Mouse (Mus musculus) kidney, embryonic 14.5 days (tissue): ENCODE measurements at regions not wholly inside any gene's neighbourhood (a gene's known extent, or its start where the extent isn't known, plus 50 kb on each side); places are given as distances from the start of the nearest gene placed in this dataset.

Experiments used
- ATAC-seq: fragments of 200-750 bp; cut with Nextera tagmentation; 2 replicates; pipeline ENCODE4 v1.8.0; 2017; ENCODE audit warnings: moderate number of reproducible peaks, mild to moderate bottlenecking, moderate TSS enrichment, moderate library complexity; ENCODE audit not compliant: low FRiP score, low TSS enrichment
- H3K27ac ChIP-seq: fragments of 300-500 bp; sonication (generic); 2 replicates; pipeline ENCODE4 v1.5.1; 2014; ENCODE audit warnings: low read depth, mild to moderate bottlenecking, low read length, moderate library complexity, mixed read lengths
- H3K27me3 ChIP-seq: fragments of 300-500 bp; sonication (generic); 2 replicates; pipeline ENCODE4 v1.6.1; 2014; ENCODE audit warnings: mild to moderate bottlenecking, low read length; ENCODE audit not compliant: control insufficient read depth, insufficient read depth
- H3K36me3 ChIP-seq: fragments of 300-500 bp; sonication (generic); 2 replicates; pipeline ENCODE4 v1.6.1; 2014; ENCODE audit warnings: low read length, mixed read lengths; ENCODE audit not compliant: control insufficient read depth, insufficient read depth
- H3K4me1 ChIP-seq: fragments of 300-500 bp; sonication (generic); 2 replicates; pipeline ENCODE4 v1.6.1; 2014; ENCODE audit warnings: low read length, mixed read lengths; ENCODE audit not compliant: control insufficient read depth, insufficient read depth
- H3K4me2 ChIP-seq: fragments of 300-500 bp; sonication (generic); replicated peaks from 2 replicates; pipeline ENCODE4 v1.6.1; 2014; ENCODE audit warnings: low read depth, mild to moderate bottlenecking, low read length
- H3K4me3 ChIP-seq: fragments of 300-500 bp; sonication (generic); 2 replicates; pipeline ENCODE4 v1.5.1; 2014; ENCODE audit warnings: mild to moderate bottlenecking, low read length
- H3K9ac ChIP-seq: fragments of 300-500 bp; sonication (generic); 2 replicates; pipeline ENCODE4 v1.6.1; 2014; ENCODE audit warnings: low read depth, mild to moderate bottlenecking, low read length, moderate library complexity
- H3K9me3 ChIP-seq: fragments of 300-500 bp; sonication (generic); 2 replicates; pipeline ENCODE4 v1.6.1; 2016; ENCODE audit warnings: low read length; ENCODE audit not compliant: control insufficient read depth
- WGBS: fragments of 180-500 bp; shearing (Covaris S2); extraction: QIAGEN DNeasy Blood & Tissue Kit; methylation state at CpG from one replicate; pipeline ENCODE4 v1.1.7; 2014; 5-methylcytosine and 5-hydroxymethylcytosine counted together

DNA sequence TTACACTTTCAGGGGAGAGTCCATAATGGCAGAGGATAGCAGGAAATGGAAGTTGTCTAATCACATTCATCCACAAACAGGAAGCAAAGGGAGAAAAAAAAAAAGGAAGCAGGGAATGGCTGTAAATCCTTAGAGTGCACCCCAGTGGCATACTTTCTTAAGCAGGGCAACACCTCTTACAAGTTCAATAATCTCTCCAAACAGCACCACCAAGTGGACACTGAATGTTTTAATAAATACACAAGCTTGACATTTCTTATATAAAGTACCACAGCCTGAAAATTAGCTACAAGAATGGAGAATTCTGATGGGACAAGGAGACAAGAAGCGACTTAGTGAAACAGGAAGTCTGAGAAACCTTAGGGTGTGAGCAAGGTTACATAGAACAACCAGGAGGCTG, 849.5 kb upstream of the Chrm3 start:
- H3K27ac ChIP-seq = no peak overlapping the region
- H3K4me3 ChIP-seq = no peak overlapping the region
- H3K36me3 ChIP-seq = no peaks in the 10 kb centered on the region
- H3K4me1 ChIP-seq = no peaks in the 10 kb centered on the region
- no peaks in the 10 kb centered on the region for H3K9me3 ChIP-seq
- no peak overlapping the region for H3K9ac ChIP-seq
- H3K4me2 ChIP-seq = no peak overlapping the region
- H3K27me3 ChIP-seq = no peaks in the 10 kb centered on the region
- ATAC-seq = no peak
- 91% methylated on average over 1 of the region's 1 CpGs for WGBS

DNA sequence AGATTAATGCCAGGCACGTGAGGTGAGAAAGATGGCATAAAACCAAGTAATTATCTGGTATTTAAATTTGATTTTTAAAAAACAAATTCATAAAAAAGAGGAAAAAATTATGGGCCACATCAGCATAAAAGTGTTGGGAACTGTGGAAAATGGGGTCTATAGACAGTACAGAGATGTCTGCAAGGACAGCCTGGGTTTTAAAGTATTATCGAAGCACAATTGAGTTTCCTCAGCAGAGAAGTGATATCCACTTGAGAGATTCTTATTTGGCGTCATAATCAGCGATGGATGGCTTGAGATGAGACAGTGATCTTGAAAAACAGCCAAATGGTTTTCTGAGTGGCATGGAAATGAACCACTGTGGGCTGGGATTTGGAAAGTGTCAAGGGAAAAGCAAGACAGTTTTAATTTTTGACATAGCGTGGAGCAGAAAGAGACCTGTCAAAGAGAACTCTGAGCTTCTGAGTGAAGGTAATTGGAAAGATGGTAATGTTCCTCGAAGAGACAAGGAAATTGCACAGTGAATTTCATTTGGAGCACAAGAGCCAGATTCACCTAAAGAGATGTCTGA, 844.7 kb upstream of the Chrm3 start:
- H3K27ac ChIP-seq = no peak overlapping the region
- H3K36me3 ChIP-seq = no peaks in the 10 kb centered on the region
- H3K4me2 ChIP-seq = no peak overlapping the region
- H3K9me3 ChIP-seq = no peaks in the 10 kb centered on the region
- no peak overlapping the region for H3K4me3 ChIP-seq
- 91% methylated on average over 6 of the region's 6 CpGs for whole genome bisulfite sequencing
- H3K27me3 ChIP-seq = no peaks in the 10 kb centered on the region
- no peak overlapping the region for H3K9ac ChIP-seq
- H3K4me1 ChIP-seq = no peaks in the 10 kb centered on the region
- no peak for ATAC-seq

DNA sequence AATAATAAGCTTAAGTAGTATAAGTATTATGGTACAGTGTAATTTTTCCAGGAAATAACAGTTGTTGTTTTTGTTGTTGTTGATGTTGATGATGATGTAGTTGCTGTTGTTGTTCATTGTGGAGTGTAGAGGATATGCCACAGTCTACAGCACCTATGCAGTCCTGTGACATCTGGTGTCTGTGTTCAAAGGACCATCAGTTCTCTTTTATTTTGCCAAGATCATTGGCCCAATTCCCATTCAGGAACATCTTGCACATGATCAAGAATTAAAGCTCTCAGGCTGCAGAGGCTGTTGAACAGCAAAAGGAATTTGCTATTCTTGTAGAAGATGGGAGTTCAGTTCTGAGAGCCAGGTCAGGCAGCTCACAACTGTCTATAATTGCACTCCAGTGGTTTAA, 841.3 kb upstream of the Chrm3 start:
- no peak for ATAC-seq
- Histone ChIP-seq H3K9ac (no peak overlapping the region), H3K9me3 (no peaks in the 10 kb centered on the region), H3K27ac (no peak overlapping the region), H3K4me1 (no peaks in the 10 kb centered on the region), H3K27me3 (no peaks in the 10 kb centered on the region), H3K4me2 (no peak overlapping the region), H3K36me3 (no peaks in the 10 kb centered on the region), H3K4me3 (no peak overlapping the region)

DNA sequence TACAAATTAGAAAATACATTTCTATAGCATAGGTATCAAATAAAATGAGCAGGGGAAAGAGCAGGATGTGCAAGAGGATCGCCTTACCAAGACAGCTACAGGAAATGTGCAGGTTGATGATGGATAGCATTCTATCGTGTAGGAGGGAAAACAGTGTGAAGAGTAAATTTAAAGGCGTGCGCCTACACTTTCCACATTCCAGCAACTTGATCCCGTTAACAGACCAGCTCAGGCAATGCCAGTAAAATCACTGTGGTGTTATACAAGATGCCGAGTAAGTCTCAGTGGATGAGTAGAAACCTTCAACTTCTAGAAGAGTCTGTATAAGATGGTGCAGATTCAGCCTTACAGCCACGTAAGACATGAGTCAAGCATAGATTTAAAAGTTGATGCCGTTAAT, 831.8 kb upstream of the Chrm3 start:
- WGBS = 41% methylated on average over 8 of the region's 8 CpGs
- peak; percentile 86 for ATAC-seq
- no peaks in the 10 kb centered on the region for H3K9me3 ChIP-seq

DNA sequence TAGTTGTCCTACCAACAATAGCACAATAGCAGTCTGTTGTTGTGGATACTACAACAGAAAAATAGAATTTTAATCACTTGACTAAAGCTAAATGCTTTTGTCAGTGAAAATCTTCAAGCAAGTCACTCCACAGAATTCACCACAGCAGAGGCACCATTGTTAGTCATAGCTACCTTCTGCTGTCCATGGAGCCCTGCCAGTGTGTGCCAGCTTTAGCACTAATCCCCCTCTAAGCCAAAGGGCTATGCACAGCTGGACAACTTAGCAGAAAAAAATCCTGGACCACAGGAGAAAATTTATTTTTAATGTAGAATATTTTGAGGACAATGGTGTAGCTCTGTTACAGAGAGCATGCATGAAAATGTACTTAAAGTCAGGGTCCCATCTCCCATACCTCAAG, 820.5 kb upstream of the Chrm3 start:
- no peak for ATAC-seq
- H3K4me2 ChIP-seq = no peak overlapping the region
- no peaks in the 10 kb centered on the region for H3K36me3 ChIP-seq
- H3K27me3 ChIP-seq = no peaks in the 10 kb centered on the region
- H3K4me3 ChIP-seq = no peak overlapping the region
- no peak overlapping the region for H3K9ac ChIP-seq
- no peaks in the 10 kb centered on the region for H3K4me1 ChIP-seq
- no peak overlapping the region for H3K27ac ChIP-seq
- H3K9me3 ChIP-seq = no peaks in the 10 kb centered on the region

More for the DNA sequence above, 831.8 kb upstream of the Chrm3 start:
- no peaks in the 10 kb centered on the region for H3K4me1 ChIP-seq
- H3K27ac ChIP-seq = no peak overlapping the region
- H3K9ac ChIP-seq = no peak overlapping the region
- no peak overlapping the region for H3K4me2 ChIP-seq
- no peaks in the 10 kb centered on the region for H3K36me3 ChIP-seq
- no peak overlapping the region for H3K4me3 ChIP-seq
- no peaks in the 10 kb centered on the region for H3K27me3 ChIP-seq

DNA sequence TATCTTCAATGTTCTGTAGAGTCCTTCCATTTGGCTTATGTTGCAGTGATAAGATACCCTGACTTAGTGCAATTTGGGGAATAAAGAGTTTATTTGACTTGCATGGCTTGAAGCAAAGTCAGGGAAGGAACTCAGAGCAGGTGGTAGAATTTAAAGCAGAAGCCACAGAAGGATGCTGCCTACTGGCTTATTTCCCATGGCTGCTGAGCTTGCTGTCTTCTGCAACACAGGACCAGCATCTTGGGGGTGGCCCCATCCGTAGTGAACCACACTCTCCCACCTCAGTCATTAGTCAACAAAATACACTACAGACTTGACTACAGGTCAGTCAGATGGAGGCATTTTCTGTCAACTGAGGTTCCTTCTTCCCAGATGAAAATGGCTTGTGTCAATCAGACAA, 819.7 kb upstream of the Chrm3 start:
- Histone ChIP-seq H3K4me2 (no peak overlapping the region), H3K36me3 (no peaks in the 10 kb centered on the region), H3K4me3 (no peak overlapping the region), H3K4me1 (no peaks in the 10 kb centered on the region), H3K27me3 (no peaks in the 10 kb centered on the region), H3K9ac (no peak overlapping the region), H3K9me3 (no peaks in the 10 kb centered on the region), H3K27ac (no peak overlapping the region)
- no peak for ATAC-seq
- WGBS = 91% methylated on average over 1 of the region's 1 CpGs

DNA sequence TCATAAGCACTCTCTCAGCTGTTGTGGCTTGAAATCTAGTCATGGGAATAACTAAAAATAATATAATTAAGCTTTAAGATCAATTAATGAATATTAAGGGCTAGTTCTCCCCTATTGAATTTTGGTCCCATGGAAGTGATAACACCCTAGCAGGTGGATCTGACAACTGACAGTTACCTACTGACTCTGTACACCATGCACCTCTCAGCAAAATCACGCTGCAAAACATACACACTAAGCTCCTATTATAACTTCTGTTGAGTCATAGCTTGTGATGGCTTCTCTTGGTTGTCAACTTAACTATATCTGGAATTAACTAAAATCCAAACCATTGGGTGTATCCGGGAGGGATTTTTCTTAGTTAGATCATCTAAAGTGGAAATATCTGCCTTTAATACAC, 817.9 kb upstream of the Chrm3 start:
- no peaks in the 10 kb centered on the region for H3K9me3 ChIP-seq
- no peaks in the 10 kb centered on the region for H3K27me3 ChIP-seq
- H3K4me2 ChIP-seq = no peak overlapping the region
- H3K27ac ChIP-seq = no peak overlapping the region
- no peaks in the 10 kb centered on the region for H3K36me3 ChIP-seq
- no peak overlapping the region for H3K9ac ChIP-seq
- ATAC-seq = no peak
- no peaks in the 10 kb centered on the region for H3K4me1 ChIP-seq
- no peak overlapping the region for H3K4me3 ChIP-seq
- WGBS = 97% methylated on average over 2 of the region's 2 CpGs

DNA sequence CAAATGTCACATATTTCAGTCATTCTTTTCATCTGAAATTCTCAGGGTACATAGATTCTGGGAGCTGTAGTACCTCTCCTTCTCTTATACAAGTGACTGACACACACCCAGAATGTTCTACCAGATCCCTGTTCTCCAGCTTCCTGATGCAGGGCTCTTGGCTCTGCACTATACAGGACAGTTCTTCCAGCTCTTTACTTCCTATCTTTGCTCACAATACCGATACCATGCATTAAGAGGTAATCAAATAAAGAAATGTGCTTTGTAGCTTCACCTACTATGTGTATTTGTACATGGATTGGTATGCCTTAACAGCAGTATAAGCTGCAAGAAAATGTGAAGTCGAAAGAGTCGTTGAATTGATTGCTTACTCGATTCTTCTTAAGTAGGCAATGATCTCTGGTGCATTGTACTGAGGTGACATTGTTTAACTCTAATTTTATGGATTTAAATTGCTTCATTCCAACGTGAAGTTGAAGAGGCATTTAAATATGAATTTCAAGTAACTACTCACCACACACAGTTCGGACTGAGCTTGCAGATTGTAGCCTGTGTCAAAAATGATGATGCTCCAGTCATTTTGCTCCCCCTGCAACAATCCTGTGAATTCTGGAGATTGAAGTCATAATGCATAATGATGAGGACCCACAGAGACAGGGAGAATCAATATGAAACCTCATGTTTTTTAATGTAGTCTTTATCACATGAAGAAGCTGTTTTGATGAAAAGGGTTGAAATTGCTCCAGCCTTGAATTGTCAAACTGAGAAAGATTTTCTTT, 817.2 kb upstream of the Chrm3 start:
- ATAC-seq = no peak
- H3K9me3 ChIP-seq = no peaks in the 10 kb centered on the region
- no peak overlapping the region for H3K4me3 ChIP-seq
- H3K27ac ChIP-seq = no peak overlapping the region
- no peak overlapping the region for H3K9ac ChIP-seq
- WGBS = 87% methylated on average over 6 of the region's 6 CpGs
- H3K36me3 ChIP-seq = no peaks in the 10 kb centered on the region
- no peak overlapping the region for H3K4me2 ChIP-seq
- no peaks in the 10 kb centered on the region for H3K4me1 ChIP-seq
- no peaks in the 10 kb centered on the region for H3K27me3 ChIP-seq

DNA sequence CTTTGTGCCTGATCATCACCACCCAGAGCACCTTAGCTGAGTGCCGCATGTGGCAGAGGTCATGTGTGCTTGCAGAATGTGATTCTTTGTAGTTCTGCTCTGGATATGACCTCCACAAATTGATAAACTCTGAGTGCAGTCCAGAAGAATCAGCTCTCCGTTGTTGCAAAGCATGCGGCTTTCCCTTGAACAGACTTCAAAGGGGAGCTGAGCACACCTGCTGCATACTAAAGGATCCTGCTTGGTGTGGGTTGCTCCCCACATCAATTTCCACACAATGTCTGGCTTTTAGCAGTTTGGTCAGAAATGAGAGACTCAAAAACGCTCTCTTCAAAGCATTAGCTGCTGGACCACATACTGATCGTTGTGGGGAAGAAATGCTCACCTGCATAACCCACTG, 806.5 kb upstream of the Chrm3 start:
- Histone ChIP-seq H3K27ac (no peak overlapping the region), H3K9me3 (no peaks in the 10 kb centered on the region), H3K4me2 (no peak overlapping the region), H3K4me3 (no peak overlapping the region), H3K36me3 (no peaks in the 10 kb centered on the region), H3K27me3 (no peaks in the 10 kb centered on the region), H3K9ac (no peak overlapping the region), H3K4me1 (no peaks in the 10 kb centered on the region)
- 75% methylated on average over 5 of the region's 5 CpGs for WGBS
- no peak for ATAC-seq
